Mouse (Mus musculus): ENCODE results near the gene Smndc1. TPM values are rescaled to one million over a fixed set of nuclear protein-coding genes. Genes with fewer than 3 reads are reported as not detected.
"Not testable (repeated sequence)": the region's sequence is repeated elsewhere in the genome, so short reads cannot be mapped to it uniquely, and the experiment has no call there.

Gene Smndc1
- polyA plus RNA-seq, 1 experiment from 2014 or later = 28.0 TPM

- ATAC-seq (ENCODE audit: low read depth) (no peak), DNase-seq (no peak)
- 65% methylated on average over 12 of the region's 12 CpGs for WGBS (ENCODE audit: insufficient replicate concordance)
These were observed 7.3 kb upstream of the Smndc1 start for GRCm38 (mm10) chr19:53397451-53398233.

DNA sequence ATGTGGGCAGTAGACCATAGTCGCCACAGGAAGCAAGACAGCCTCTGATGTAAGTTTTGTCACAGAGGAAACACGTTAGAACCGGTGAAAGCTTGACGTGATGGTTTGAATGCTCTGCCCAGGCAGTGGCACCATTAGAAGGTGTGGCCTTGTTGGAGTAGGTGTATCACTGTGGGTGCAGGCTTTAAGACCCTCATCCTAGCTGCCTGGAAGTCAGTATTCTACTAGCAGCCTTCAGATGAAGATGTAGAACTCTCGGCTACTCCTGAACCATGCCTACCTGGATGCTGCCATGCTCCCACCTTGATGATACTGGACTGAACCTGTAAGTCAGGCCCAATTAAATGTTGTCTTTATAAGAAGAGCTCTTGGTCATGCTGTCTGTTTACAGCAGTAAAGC is 5.4 kb upstream of the Smndc1 start:
- 55% methylated on average over 5 of the region's 5 CpGs for WGBS (ENCODE audit: insufficient replicate concordance)
- not testable (repeated sequence) for H3K4me2 ChIP-seq; H3K9ac ChIP-seq; ATAC-seq (ENCODE audit: low read depth); H3K4me3 ChIP-seq (replicated peaks); H3K9me3 ChIP-seq (replicated peaks); H3K27me3 ChIP-seq; H3K27ac ChIP-seq; DNase-seq; H3K36me3 ChIP-seq
- H3K4me1 ChIP-seq (replicated peaks) = peaks cover 32% of the 10 kb centered on the region

More at GRCm38 (mm10) chr19:53397451-53398233, 7.3 kb upstream of the Smndc1 start:
- no peaks in the 10 kb centered on the region for H3K36me3 ChIP-seq
- no peak overlapping the region for H3K27ac ChIP-seq
- no peak overlapping the region for H3K9ac ChIP-seq
- peaks cover 16% of the 10 kb centered on the region for H3K4me1 ChIP-seq (replicated peaks)
- H3K27me3 ChIP-seq = no peaks in the 10 kb centered on the region
- no peak overlapping the region for H3K4me2 ChIP-seq
- H3K4me3 ChIP-seq (replicated peaks) = no peak overlapping the region
- no peaks in the 10 kb centered on the region for H3K9me3 ChIP-seq (replicated peaks)

- not testable (repeated sequence) for ATAC-seq (ENCODE audit: low read depth); H3K4me2 ChIP-seq; H3K4me3 ChIP-seq (replicated peaks); H3K36me3 ChIP-seq; H3K27ac ChIP-seq; H3K9me3 ChIP-seq (replicated peaks); DNase-seq; H3K9ac ChIP-seq; H3K27me3 ChIP-seq
- H3K4me1 ChIP-seq (replicated peaks) = peaks cover 32% of the 10 kb centered on the region
- WGBS (ENCODE audit: insufficient replicate concordance) = 63% methylated on average over 3 of the region's 3 CpGs
These were observed 4.6 kb upstream of the Smndc1 start for GRCm38 (mm10) chr19:53394956-53395355.

DNA sequence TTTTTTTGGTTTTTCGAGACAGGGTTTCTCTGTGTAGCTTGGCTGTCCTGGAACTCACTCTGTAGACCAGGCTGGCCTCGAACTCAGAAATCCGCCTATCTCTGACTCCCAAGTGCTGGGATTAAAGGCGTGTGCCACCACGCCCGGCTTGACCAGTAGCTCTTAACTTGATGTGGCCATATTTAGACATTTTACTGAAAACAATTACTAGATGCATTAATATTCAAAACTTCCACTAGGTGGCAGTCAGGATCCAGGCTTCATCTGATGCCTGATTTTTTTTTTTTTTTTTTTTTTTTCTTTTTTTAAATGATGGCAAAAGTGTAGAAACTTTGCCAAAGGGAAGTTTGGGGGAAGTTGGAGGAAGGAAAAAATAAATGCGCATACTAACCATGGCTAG is 4.2 kb upstream of the Smndc1 start:
- H3K27ac ChIP-seq = no peak overlapping the region
- H3K4me2 ChIP-seq = no peak overlapping the region
- H3K9ac ChIP-seq = no peak overlapping the region
- ATAC-seq (ENCODE audit: low read depth) = no peak
- no peaks in the 10 kb centered on the region for H3K27me3 ChIP-seq
- 13% methylated on average over 7 of the region's 7 CpGs for WGBS (ENCODE audit: insufficient replicate concordance)
- peaks cover 32% of the 10 kb centered on the region for H3K4me1 ChIP-seq (replicated peaks)
- no peak overlapping the region for H3K4me3 ChIP-seq (replicated peaks)
- peak; percentile 20 for DNase-seq
- no peaks in the 10 kb centered on the region for H3K9me3 ChIP-seq (replicated peaks)
- no peaks in the 10 kb centered on the region for H3K36me3 ChIP-seq

DNA sequence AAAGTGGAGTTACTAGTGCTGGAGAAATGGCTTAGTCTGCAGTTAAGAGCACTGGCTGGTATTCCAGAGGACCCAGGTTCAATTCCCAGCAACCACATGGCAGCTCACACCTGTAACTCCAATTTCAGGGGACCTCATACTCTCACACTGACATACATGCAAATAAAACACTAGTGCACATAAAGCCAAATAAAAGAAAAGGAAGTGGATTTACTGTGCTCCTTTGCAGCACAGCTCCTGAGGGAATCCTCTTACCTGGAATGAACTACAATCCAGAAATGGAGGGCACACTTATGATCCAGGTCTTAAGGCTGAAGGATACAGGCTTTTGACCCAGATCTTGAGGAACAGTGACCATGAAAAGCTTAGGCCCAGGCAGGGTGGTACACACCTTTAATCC is 3.3 kb upstream of the Smndc1 start:
- Histone ChIP-seq H3K9me3 (replicated peaks) (no peaks in the 10 kb centered on the region), H3K27me3 (no peaks in the 10 kb centered on the region), H3K27ac (no peak overlapping the region), H3K36me3 (peaks cover 4% of the 10 kb centered on the region), H3K4me1 (replicated peaks) (peaks cover 37% of the 10 kb centered on the region), H3K9ac (no peak overlapping the region), H3K4me3 (replicated peaks) (no peak overlapping the region), H3K4me2 (no peak overlapping the region)
- no peak for ATAC-seq (ENCODE audit: low read depth)
- DNase-seq = no peak

- Histone ChIP-seq H3K36me3 (peaks cover 11% of the 10 kb centered on the region), H3K4me1 (replicated peaks) (peaks cover 41% of the 10 kb centered on the region), H3K9ac (no peak overlapping the region), H3K27me3 (no peaks in the 10 kb centered on the region), H3K4me3 (replicated peaks) (no peak overlapping the region), H3K9me3 (replicated peaks) (no peaks in the 10 kb centered on the region), H3K27ac (no peak overlapping the region), H3K4me2 (no peak overlapping the region)
- no peak for ATAC-seq (ENCODE audit: low read depth)
- DNase-seq = no peak
- WGBS (ENCODE audit: insufficient replicate concordance) = 62% methylated on average over 8 of the region's 8 CpGs
These were observed 2.5 kb upstream of the Smndc1 start for GRCm38 (mm10) chr19:53392781-53393343.

- Histone ChIP-seq H3K36me3 (peaks cover 22% of the 10 kb centered on the region), H3K27me3 (no peaks in the 10 kb centered on the region), H3K9ac (peak overlapping the region; percentile 77), H3K9me3 (replicated peaks) (no peaks in the 10 kb centered on the region), H3K4me2 (peak overlapping the region; percentile 82), H3K27ac (peak overlapping the region; percentile 91), H3K4me3 (replicated peaks) (peak overlapping the region; percentile 99), H3K4me1 (replicated peaks) (peaks cover 52% of the 10 kb centered on the region)
- 73% methylated on average over 5 of the region's 5 CpGs for WGBS (ENCODE audit: insufficient replicate concordance)
- DNase-seq (no peak), ATAC-seq (ENCODE audit: low read depth) (no peak)
These were observed 1.4 kb upstream of the Smndc1 start for GRCm38 (mm10) chr19:53391787-53392186.

DNA sequence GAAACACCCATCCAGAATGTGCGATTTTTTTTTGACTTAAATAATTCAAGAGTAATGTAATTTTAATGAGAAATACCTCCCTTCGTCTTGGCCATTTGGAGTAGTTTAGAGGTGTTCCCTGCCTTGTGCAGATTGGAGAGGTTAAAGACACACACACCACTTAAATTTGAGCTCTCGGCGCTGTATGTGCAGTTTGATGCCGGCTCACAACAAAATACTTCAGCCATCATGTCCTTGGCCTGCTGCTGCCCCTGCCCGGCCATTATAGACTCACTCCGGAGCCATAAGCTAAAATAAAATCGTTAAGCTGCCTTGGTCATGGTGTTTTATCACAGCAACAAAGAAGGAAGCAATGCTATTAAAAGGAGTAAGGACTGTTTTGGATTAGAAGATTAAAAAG is 1.0 kb upstream of the Smndc1 start:
- Histone ChIP-seq H3K9ac (peak overlapping the region; percentile 77), H3K36me3 (peaks cover 24% of the 10 kb centered on the region), H3K4me3 (replicated peaks) (peak overlapping the region; percentile 99), H3K27ac (peak overlapping the region; percentile 91), H3K4me1 (replicated peaks) (peaks cover 54% of the 10 kb centered on the region), H3K27me3 (no peaks in the 10 kb centered on the region), H3K4me2 (peak overlapping the region; percentile 82), H3K9me3 (replicated peaks) (no peaks in the 10 kb centered on the region)
- 35% methylated on average over 8 of the region's 8 CpGs for WGBS (ENCODE audit: insufficient replicate concordance)
- DNase-seq (no peak), ATAC-seq (ENCODE audit: low read depth) (no peak)

GRCm38 (mm10) chr19:53389851-53390431 is 437 bp downstream of the Smndc1 start:
- WGBS (ENCODE audit: insufficient replicate concordance) = under 1% methylated on average over 57 of the region's 59 CpGs
- DNase-seq (no peak), ATAC-seq (ENCODE audit: low read depth) (peak; percentile 80)
- Histone ChIP-seq H3K27me3 (no peaks in the 10 kb centered on the region), H3K27ac (peak overlapping the region; percentile 95), H3K9ac (peak overlapping the region; percentile 99), H3K4me2 (peak overlapping the region; percentile 83), H3K36me3 (peaks cover 35% of the 10 kb centered on the region), H3K4me3 (replicated peaks) (peak overlapping the region; percentile 99), H3K9me3 (replicated peaks) (no peaks in the 10 kb centered on the region), H3K4me1 (replicated peaks) (peaks cover 54% of the 10 kb centered on the region)

DNA sequence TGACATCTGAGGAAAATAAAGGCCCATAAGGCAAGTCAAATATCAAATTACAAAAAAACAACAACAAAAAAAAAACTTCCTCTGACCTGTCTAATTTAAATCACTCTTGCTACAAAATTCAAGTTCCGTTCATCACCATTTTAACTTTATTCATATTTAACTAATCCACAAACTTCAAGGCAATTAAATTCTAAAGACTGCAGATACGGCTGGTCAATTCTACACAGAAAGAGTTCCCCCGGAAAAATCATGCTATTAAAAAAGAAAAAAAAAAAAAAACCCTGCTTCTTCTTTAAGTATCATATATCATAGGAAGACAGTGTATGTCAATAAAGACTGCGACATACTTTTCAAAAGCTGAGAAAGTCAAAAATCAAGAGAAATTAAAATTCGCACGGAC is 961 bp downstream of the Smndc1 start:
- Histone ChIP-seq H3K4me2 (peak overlapping the region; percentile 83), H3K36me3 (peaks cover 40% of the 10 kb centered on the region), H3K9ac (peak overlapping the region; percentile 99), H3K4me3 (replicated peaks) (peak overlapping the region; percentile 99), H3K4me1 (replicated peaks) (peaks cover 49% of the 10 kb centered on the region), H3K27me3 (no peaks in the 10 kb centered on the region), H3K27ac (peak overlapping the region; percentile 95), H3K9me3 (replicated peaks) (no peaks in the 10 kb centered on the region)
- DNase-seq = no peak
- no peak for ATAC-seq (ENCODE audit: low read depth)
- 13% methylated on average over 6 of the region's 6 CpGs for WGBS (ENCODE audit: insufficient replicate concordance)

GRCm38 (mm10) chr19:53383336-53383735 is 7.0 kb downstream of the Smndc1 start:
- H3K4me2 ChIP-seq = no peak overlapping the region
- DNase-seq = no peak
- H3K4me1 ChIP-seq (replicated peaks) = peaks cover 19% of the 10 kb centered on the region
- peaks cover 86% of the 10 kb centered on the region for H3K36me3 ChIP-seq
- H3K27me3 ChIP-seq = no peaks in the 10 kb centered on the region
- no peaks in the 10 kb centered on the region for H3K9me3 ChIP-seq (replicated peaks)
- H3K4me3 ChIP-seq (replicated peaks) = no peak overlapping the region
- 90% methylated on average over 15 of the region's 15 CpGs for WGBS (ENCODE audit: insufficient replicate concordance)
- H3K9ac ChIP-seq = no peak overlapping the region
- H3K27ac ChIP-seq = no peak overlapping the region
- ATAC-seq (ENCODE audit: low read depth) = no peak
